Mouse (Mus musculus) megakaryocyte, embryonic 14.5 days (primary cell): ENCODE measurements around the gene Hoxa10.

Experiments used
- FLI1 ChIP-seq: IDR thresholded peaks from 2 replicates; pipeline ENCODE4 v1.6.1; 2012; ENCODE audit warnings: low read length, inconsistent platforms, mixed read lengths
- GATA1 ChIP-seq: IDR thresholded peaks from 3 replicates; pipeline ENCODE4 v1.6.1; 2012; ENCODE audit warnings: mixed read lengths, low read length, inconsistent platforms, borderline replicate concordance

GRCm38 (mm10) chr6:52268341-52268740, 27.7 kb upstream of the Hoxa10 start:
- TF ChIP-seq FLI1: no peak
- no peak for TF ChIP-seq GATA1
